Mouse (Mus musculus) right cerebral cortex, postnatal 14 days (tissue): ENCODE measurements around the gene Magi1.

Source experiments
- DNase-seq: peaks from one replicate; pipeline ENCODE4 v3.0.0; 2022

Magi1 gene

GRCm38 (mm10) chr6:94154854-94155601 is 128.7 kb downstream of the Magi1 start:
- no peak for DNase-seq

- DNase-seq: no peak
These were observed 130.8 kb downstream of the Magi1 start for GRCm38 (mm10) chr6:94152881-94153280.

- DNase-seq: no peak
These were observed 132.8 kb downstream of the Magi1 start for GRCm38 (mm10) chr6:94150876-94151275.

GRCm38 (mm10) chr6:94149800-94150199 is 133.9 kb downstream of the Magi1 start:
- no peak for DNase-seq

- no peak for DNase-seq
These were observed 137.6 kb downstream of the Magi1 start for GRCm38 (mm10) chr6:94146206-94146493.

GRCm38 (mm10) chr6:94145430-94146205 is 138.1 kb downstream of the Magi1 start:
- DNase-seq: no peak

- DNase-seq: no peak
These were observed 141.2 kb downstream of the Magi1 start for GRCm38 (mm10) chr6:94142493-94142892.

- DNase-seq: no peak
These were observed 142.2 kb downstream of the Magi1 start for GRCm38 (mm10) chr6:94141496-94141895.

- no peak for DNase-seq
These were observed 143.7 kb downstream of the Magi1 start for GRCm38 (mm10) chr6:94139952-94140414.

- no peak for DNase-seq
These were observed 147.0 kb downstream of the Magi1 start for GRCm38 (mm10) chr6:94136693-94137092.

- DNase-seq: no peak
These were observed 149.6 kb downstream of the Magi1 start for GRCm38 (mm10) chr6:94134159-94134558.

- DNase-seq: no peak
These were observed 151.7 kb downstream of the Magi1 start for GRCm38 (mm10) chr6:94131999-94132398.

- no peak for DNase-seq
These were observed 153.3 kb downstream of the Magi1 start for GRCm38 (mm10) chr6:94130389-94130788.

- no peak for DNase-seq
These were observed 157.0 kb downstream of the Magi1 start for GRCm38 (mm10) chr6:94126763-94127162.

GRCm38 (mm10) chr6:94125144-94125543 is 158.6 kb downstream of the Magi1 start:
- DNase-seq: no peak

GRCm38 (mm10) chr6:94124279-94124678 is 159.4 kb downstream of the Magi1 start:
- DNase-seq: no peak

GRCm38 (mm10) chr6:94122566-94123150 is 161.1 kb downstream of the Magi1 start:
- no peak for DNase-seq

- DNase-seq: no peak
These were observed 162.2 kb downstream of the Magi1 start for GRCm38 (mm10) chr6:94121488-94121887.

- no peak for DNase-seq
These were observed 167.0 kb downstream of the Magi1 start for GRCm38 (mm10) chr6:94116434-94117432.

GRCm38 (mm10) chr6:94111833-94112232 is 171.9 kb downstream of the Magi1 start:
- DNase-seq: no peak

GRCm38 (mm10) chr6:94107401-94108107 is 176.2 kb downstream of the Magi1 start:
- no peak for DNase-seq

- no peak for DNase-seq
These were observed 180.1 kb downstream of the Magi1 start for GRCm38 (mm10) chr6:94103581-94103980.
